Mouse (Mus musculus) yolk sac, embryonic 10.5 days (tissue): Measurements from ENCODE around the gene Rcc1.

Source experiments
- DNase-seq: peaks from one replicate; pipeline ENCODE4 v3.0.0-alpha.2; 2017; ENCODE audit warnings: low spot score

Gene Rcc1

GRCm38 (mm10) chr4:132355403-132355802 lies 2.0 kb upstream of the Rcc1 start:
- DNase-seq: no peak

GRCm38 (mm10) chr4:132354571-132354970 lies 1.2 kb upstream of the Rcc1 start:
- no peak for DNase-seq

- DNase-seq: no peak
Observed at GRCm38 (mm10) chr4:132352739-132353138, 666 bp downstream of the Rcc1 start.

- DNase-seq: no peak
Observed at GRCm38 (mm10) chr4:132351401-132351800, 2.0 kb downstream of the Rcc1 start.

GRCm38 (mm10) chr4:132350854-132351253 lies 2.6 kb downstream of the Rcc1 start:
- no peak for DNase-seq

GRCm38 (mm10) chr4:132350123-132350740 lies 3.2 kb downstream of the Rcc1 start:
- DNase-seq: no peak

GRCm38 (mm10) chr4:132349495-132350122 lies 3.8 kb downstream of the Rcc1 start:
- no peak for DNase-seq

- DNase-seq: no peak
Observed at GRCm38 (mm10) chr4:132346661-132347060, 6.7 kb downstream of the Rcc1 start.

GRCm38 (mm10) chr4:132346261-132346660 lies 7.1 kb downstream of the Rcc1 start:
- DNase-seq: no peak

GRCm38 (mm10) chr4:132345843-132346212 lies 7.6 kb downstream of the Rcc1 start:
- DNase-seq: no peak

- DNase-seq: peak; percentile 89
Observed at GRCm38 (mm10) chr4:132345135-132345842, 8.1 kb downstream of the Rcc1 start.

- DNase-seq: no peak
Observed at GRCm38 (mm10) chr4:132344403-132345134, 8.8 kb downstream of the Rcc1 start.

- peak; percentile 80 for DNase-seq
Observed at GRCm38 (mm10) chr4:132341451-132341850, 12.0 kb downstream of the Rcc1 start.

GRCm38 (mm10) chr4:132338943-132339342 lies 14.5 kb downstream of the Rcc1 start:
- DNase-seq: no peak

- DNase-seq: no peak
Observed at GRCm38 (mm10) chr4:132332880-132333279, 20.5 kb downstream of the Rcc1 start.

GRCm38 (mm10) chr4:132331960-132332359 lies 21.4 kb downstream of the Rcc1 start:
- DNase-seq: no peak

GRCm38 (mm10) chr4:132329835-132330354 lies 23.5 kb downstream of the Rcc1 start:
- no peak for DNase-seq

- DNase-seq: peak; percentile 96
Observed at GRCm38 (mm10) chr4:132329115-132329834, 24.1 kb downstream of the Rcc1 start, which contains the start of gene Trnau1ap. TSS of gene Trnau1ap (minus strand) at chr4:132329538.

GRCm38 (mm10) chr4:132328391-132328982 lies 24.9 kb downstream of the Rcc1 start:
- DNase-seq: no peak

- no peak for DNase-seq
Observed at GRCm38 (mm10) chr4:132326481-132326880, 26.9 kb downstream of the Rcc1 start.

GRCm38 (mm10) chr4:132315711-132316110 lies 37.7 kb downstream of the Rcc1 start:
- no peak for DNase-seq
